Mouse (Mus musculus) heart, embryonic 11.5 days (tissue): Measurements from ENCODE around the gene Tomm20. TPM values are rescaled to one million over a fixed set of nuclear protein-coding genes. Genes with fewer than 3 reads are reported as not detected.
"Not testable (repeated sequence)": the region's sequence is repeated elsewhere in the genome, so short reads cannot be mapped to it uniquely, and the experiment has no call there.

Experiments used
- ATAC-seq: fragments of 200-750 bp; cut with Nextera tagmentation; replicated peaks from 2 replicates; pipeline ENCODE4 v1.8.0; 2017; ENCODE audit warnings: moderate library complexity; ENCODE audit not compliant: insufficient number of reproducible peaks, low FRiP score, low TSS enrichment
- H3K27ac ChIP-seq: fragments of 300-500 bp; sonication (generic); 2 replicates; pipeline ENCODE4 v1.5.1; 2014; ENCODE audit warnings: mild to moderate bottlenecking, low read depth, low read length
- H3K27me3 ChIP-seq: fragments of 300-500 bp; sonication (generic); 2 replicates; pipeline ENCODE4 v1.6.1; 2014; ENCODE audit warnings: mild to moderate bottlenecking, low read length, mixed read lengths; ENCODE audit not compliant: control insufficient read depth, insufficient read depth
- H3K36me3 ChIP-seq: fragments of 300-500 bp; sonication (generic); 2 replicates; pipeline ENCODE4 v1.6.1; 2014; ENCODE audit warnings: mild to moderate bottlenecking, low read length, moderate library complexity, mixed read lengths; ENCODE audit not compliant: control insufficient read depth, insufficient read depth
- H3K4me1 ChIP-seq: fragments of 300-500 bp; sonication (generic); 2 replicates; pipeline ENCODE4 v1.6.1; 2014; ENCODE audit warnings: low read length; ENCODE audit not compliant: control insufficient read depth, insufficient read depth
- H3K4me2 ChIP-seq: fragments of 300-500 bp; sonication (generic); 2 replicates; pipeline ENCODE4 v1.6.1; 2014; ENCODE audit warnings: mild to moderate bottlenecking, moderate library complexity
- H3K4me3 ChIP-seq: fragments of 300-500 bp; sonication (generic); 2 replicates; pipeline ENCODE4 v1.5.1; 2014; ENCODE audit warnings: low read depth, low read length
- H3K9ac ChIP-seq: fragments of 300-500 bp; sonication (generic); 2 replicates; pipeline ENCODE4 v1.6.1; 2014; ENCODE audit warnings: mild to moderate bottlenecking, low read depth, low read length, moderate library complexity
- H3K9me3 ChIP-seq: fragments of 300-500 bp; sonication (generic); replicated peaks from 2 replicates; pipeline ENCODE4 v1.6.1; 2016; ENCODE audit warnings: low read length; ENCODE audit not compliant: control insufficient read depth
- whole genome bisulfite sequencing: fragments of 180-500 bp; shearing (Covaris S2); extraction: QIAGEN DNeasy Blood & Tissue Kit; methylation state at CpG from one replicate; pipeline ENCODE4 v1.1.7; 2014; ENCODE audit not compliant: insufficient replicate concordance; 5-methylcytosine and 5-hydroxymethylcytosine counted together
- polyA plus RNA-seq: library from polyadenylated mRNA; unstranded; fragments of >200 nt; fragmentation: Nextera tagmentation; extraction: Ambion mirVana; gene quantifications from 2 replicates; pipeline ENCODE4 v1.2.1, GENCODE M21; 2014

The Tomm20 gene
- polyA plus RNA-seq, 1 experiment from 2014 or later: 237 TPM

GRCm38 (mm10) chr8:126882586-126882985 is 63.1 kb downstream of the Tomm20 start:
- WGBS: 82% methylated on average over 1 of the region's 1 CpGs
- not testable (repeated sequence) for H3K4me2 ChIP-seq, H3K36me3 ChIP-seq, H3K4me3 ChIP-seq, ATAC-seq, H3K9ac ChIP-seq, H3K9me3 ChIP-seq, H3K27ac ChIP-seq, H3K27me3 ChIP-seq
- peaks cover 39% of the 10 kb centered on the region for H3K4me1 ChIP-seq

- Histone ChIP-seq H3K36me3 (no peaks in the 10 kb centered on the region), H3K9ac (no peak overlapping the region), H3K27ac (no peak overlapping the region), H3K4me3 (no peak overlapping the region), H3K4me2 (no peak overlapping the region), H3K9me3 (no peaks in the 10 kb centered on the region), H3K27me3 (no peaks in the 10 kb centered on the region), H3K4me1 (peaks cover 35% of the 10 kb centered on the region)
- WGBS: 50% methylated on average over 4 of the region's 4 CpGs
- ATAC-seq: 0 out of 2 replicates have a peak, but pooled peaks have one; percentile 33
Measured at GRCm38 (mm10) chr8:126881641-126882140, 64.0 kb downstream of the Tomm20 start.

Other genes with a start within 250 kb of the Tomm20 start
- gene Rbm34, start 25.2 kb upstream of the Tomm20 start, polyA plus RNA-seq: 15.6 and 16.0 TPM in 2 replicates
- 23.3 and 24.0 TPM in 2 replicates for gene Pard3, start 118.0 kb upstream of the Tomm20 start, polyA plus RNA-seq